Mouse (Mus musculus) G1E (cell line): ENCODE data around the gene Sumo2. TPM values are rescaled to one million over a fixed set of nuclear protein-coding genes. Genes with fewer than 3 reads are reported as not detected.
"Not testable (repeated sequence)": the region's sequence is repeated elsewhere in the genome, so short reads cannot be mapped to it uniquely, and the experiment has no call there.

Experiments used
- ATAC-seq: 2 replicates; pipeline ENCODE4 v1.8.0; 2016; ENCODE audit warnings: mild to moderate bottlenecking; ENCODE audit not compliant: insufficient number of reproducible peaks, poor library complexity, low FRiP score, severe bottlenecking; ENCODE audit errors: extremely low read depth
- DNase-seq: peaks from one replicate; pipeline ENCODE4 v3.0.0; 2012; ENCODE audit warnings: low spot score
- H3K27me3 ChIP-seq: 2 replicates; pipeline ENCODE4 v1.6.1; 2012; ENCODE audit warnings: mild to moderate bottlenecking, low read length, inconsistent platforms; ENCODE audit not compliant: insufficient read depth
- H3K36me3 ChIP-seq: replicated peaks from 2 replicates; pipeline ENCODE3; 2012; ENCODE audit warnings: mild to moderate bottlenecking, inconsistent platforms
- H3K4me1 ChIP-seq: 2 replicates; pipeline ENCODE4 v1.6.1; 2012; ENCODE audit warnings: low read depth, low read length, inconsistent platforms, mixed read lengths; ENCODE audit not compliant: insufficient read depth
- H3K4me3 ChIP-seq: 2 replicates; pipeline ENCODE4 v1.5.1; 2012; ENCODE audit warnings: low read depth, mild to moderate bottlenecking, inconsistent platforms, low read length, moderate library complexity, mixed read lengths
- H3K9me3 ChIP-seq: replicated peaks from 2 replicates; pipeline ENCODE4 v1.6.1; 2012; ENCODE audit warnings: inconsistent platforms
- CTCF ChIP-seq: IDR thresholded peaks from 2 replicates; pipeline ENCODE4 v1.5.1; 2012; ENCODE audit warnings: low read depth, low read length, inconsistent platforms, mixed read lengths
- GATA1 ChIP-seq: IDR thresholded peaks from 2 replicates; pipeline ENCODE4 v1.6.1; 2012; ENCODE audit warnings: borderline replicate concordance, low read length, inconsistent platforms, mixed read lengths
- GATA2 ChIP-seq: IDR thresholded peaks from 2 replicates; pipeline ENCODE4 v1.6.1; 2012; ENCODE audit warnings: low read depth, low read length, inconsistent platforms, borderline replicate concordance
- POLR2AphosphoS5 ChIP-seq: IDR thresholded peaks from 2 replicates; pipeline ENCODE4 v1.6.1; 2012; ENCODE audit warnings: low read depth, low read length, inconsistent platforms; ENCODE audit not compliant: insufficient replicate concordance
- TAL1 ChIP-seq: conservative IDR thresholded peaks from 2 replicates; pipeline ENCODE4 v1.6.1; 2012; ENCODE audit warnings: low read depth, low read length, inconsistent platforms, mixed read lengths
- polyA plus RNA-seq: library from polyadenylated mRNA; stranded (reverse); fragments of >175 nt; gene quantifications from 2 replicates; pipeline ENCODE4 v1.2.3, GENCODE M21; 2012
- total RNA-seq, 2 experiments: library from RNA; stranded (forward) in 1 of 2; stranded (reverse) in 1 of 2; fragments of 200-1000 nt in 1 of 2; fragments of >200 nt in 1 of 2; fragmentation: Nextera tagmentation in 1 of 2; gene quantifications; 2 replicates each; pipeline ENCODE4 v1.2.3; 2014 to 2017

Gene Sumo2
- total and polyA plus RNA-seq, 3 experiments = 421 to 642 (median 491) TPM

DNA sequence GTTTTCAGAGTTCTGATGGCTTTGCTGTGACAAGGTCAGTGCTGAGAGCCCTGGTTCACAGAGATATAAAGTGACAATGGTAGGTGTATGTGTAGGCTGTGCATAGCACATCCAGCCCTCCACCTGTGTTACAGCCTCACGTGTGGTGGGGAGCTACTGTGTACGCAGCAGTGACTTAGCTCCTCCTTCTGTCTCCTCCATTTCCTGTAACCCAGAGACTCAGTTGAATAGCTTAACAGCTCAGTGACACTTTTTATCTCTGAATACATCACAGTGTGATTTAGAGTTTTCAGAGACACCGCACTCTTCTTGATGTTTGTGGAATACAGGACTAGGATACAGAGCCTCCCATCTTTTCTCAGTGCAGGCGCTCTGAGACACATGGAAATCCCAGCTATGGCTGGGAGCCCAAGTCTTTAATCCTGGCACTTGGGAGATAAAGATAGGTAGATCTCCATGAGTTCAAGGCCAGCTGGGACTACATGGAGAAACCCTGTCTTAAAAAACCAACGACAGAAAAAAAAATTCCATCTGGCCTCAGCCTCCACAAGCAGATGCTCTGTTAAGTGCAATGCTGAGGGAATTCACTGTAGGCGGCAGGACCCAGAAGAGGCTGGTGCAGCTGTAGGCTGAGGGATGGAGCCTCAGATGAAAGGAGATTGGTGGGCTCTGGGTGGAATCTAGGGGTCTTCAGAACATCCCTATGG lies 54.4 kb downstream of the Sumo2 start:
- H3K36me3 ChIP-seq = peaks cover 74% of the 10 kb centered on the region
- TF ChIP-seq GATA2 (no peak), GATA1 (no peak)
- peaks cover 22% of the 10 kb centered on the region for H3K4me1 ChIP-seq
- no peak for DNase-seq
- no peaks in the 10 kb centered on the region for H3K9me3 ChIP-seq
- ATAC-seq = no peak
- H3K27me3 ChIP-seq = no peaks in the 10 kb centered on the region
- H3K4me3 ChIP-seq = no peak overlapping the region

DNA sequence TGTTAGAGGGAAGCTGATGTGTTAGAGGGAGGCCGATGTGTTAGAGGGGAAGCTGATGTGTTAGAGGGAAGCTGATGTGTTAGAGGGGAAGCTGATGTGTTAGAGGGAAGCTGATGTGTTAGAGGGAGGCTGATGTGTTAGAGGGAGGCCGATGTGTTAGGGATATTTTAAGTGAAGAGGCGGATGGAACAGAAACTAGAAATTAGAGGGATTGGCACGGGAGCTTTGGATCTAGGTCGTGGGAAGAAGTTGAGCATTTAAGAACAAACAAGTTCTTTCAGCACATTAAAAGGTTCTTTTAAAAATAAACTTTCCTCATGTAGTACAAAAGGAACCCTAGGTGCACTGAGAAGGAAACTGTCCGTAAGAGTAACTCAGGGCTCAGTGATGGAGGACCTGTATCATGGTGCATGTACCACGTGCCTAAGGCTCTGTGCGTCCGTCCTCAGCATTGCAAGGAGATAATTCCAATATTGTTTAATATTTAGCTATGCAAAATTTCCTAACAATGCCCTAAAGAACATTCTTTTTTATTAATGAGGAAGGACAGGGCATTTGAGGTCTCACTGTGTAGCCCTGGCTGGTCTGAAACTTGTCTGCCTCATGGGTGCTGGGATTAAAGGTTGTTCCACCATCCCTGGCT lies 57.7 kb downstream of the Sumo2 start:
- H3K4me1 ChIP-seq = peaks cover 40% of the 10 kb centered on the region
- no peak for TF ChIP-seq TAL1
- no peak for TF ChIP-seq GATA1
- no peak for TF ChIP-seq GATA2
- TF ChIP-seq CTCF = no peak
- TF ChIP-seq POLR2AphosphoS5 = no peak
- ATAC-seq = no peak
- peaks cover 49% of the 10 kb centered on the region for H3K36me3 ChIP-seq
- no peaks in the 10 kb centered on the region for H3K27me3 ChIP-seq
- H3K4me3 ChIP-seq = no peak overlapping the region
- DNase-seq = no peak
- H3K9me3 ChIP-seq = no peaks in the 10 kb centered on the region

DNA sequence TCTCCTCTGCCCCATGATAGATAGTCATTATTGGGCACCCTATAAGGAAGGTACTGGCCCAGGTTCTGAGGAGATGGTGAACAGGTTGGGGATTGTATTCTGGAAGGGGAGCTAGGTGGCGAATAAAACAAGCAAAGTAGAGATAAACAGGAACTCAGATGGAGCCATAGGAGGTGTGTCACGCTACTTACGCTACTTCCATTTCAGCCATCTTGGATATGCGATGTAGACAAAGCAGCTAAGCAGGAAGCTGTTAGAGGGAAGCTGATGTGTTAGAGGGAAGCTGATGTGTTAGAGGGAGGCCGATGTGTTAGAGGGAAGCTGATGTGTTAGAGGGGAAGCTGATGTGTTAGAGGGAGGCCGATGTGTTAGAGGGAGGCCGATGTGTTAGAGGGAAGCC lies 58.7 kb downstream of the Sumo2 start:
- not testable (repeated sequence) for H3K4me3 ChIP-seq, DNase-seq

DNA sequence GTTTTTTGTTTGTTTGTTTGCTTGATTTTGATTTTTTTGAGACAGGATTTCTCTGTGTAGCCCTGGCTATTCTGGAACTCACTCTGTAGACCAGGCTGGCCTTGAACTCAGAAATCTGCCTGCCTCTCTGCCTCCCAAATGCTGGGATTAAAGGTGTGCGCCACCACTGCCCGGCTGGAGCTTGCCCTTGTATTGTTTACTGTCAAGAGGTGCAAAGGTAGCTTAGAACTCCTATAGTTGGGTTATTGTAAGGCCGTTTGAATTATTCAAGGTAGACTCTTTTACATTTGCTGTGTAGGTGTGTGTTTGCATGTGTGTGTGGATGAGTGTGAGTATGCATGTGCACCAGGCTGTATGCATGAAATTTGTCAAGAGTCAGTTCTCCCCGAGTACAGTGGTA lies 59.4 kb downstream of the Sumo2 start:
- H3K36me3 ChIP-seq = peaks cover 38% of the 10 kb centered on the region
- not testable (repeated sequence) for DNase-seq, H3K27me3 ChIP-seq, H3K9me3 ChIP-seq, ATAC-seq
- H3K4me3 ChIP-seq = peak overlapping the region; percentile 92; the same call in 1 of the 2 replicates
- peaks cover 53% of the 10 kb centered on the region for H3K4me1 ChIP-seq

More for the DNA sequence above, 58.7 kb downstream of the Sumo2 start:
- H3K9me3 ChIP-seq, H3K27me3 ChIP-seq, ATAC-seq: not testable (repeated sequence)
- peaks cover 49% of the 10 kb centered on the region for H3K4me1 ChIP-seq
- H3K36me3 ChIP-seq = peaks cover 42% of the 10 kb centered on the region

DNA sequence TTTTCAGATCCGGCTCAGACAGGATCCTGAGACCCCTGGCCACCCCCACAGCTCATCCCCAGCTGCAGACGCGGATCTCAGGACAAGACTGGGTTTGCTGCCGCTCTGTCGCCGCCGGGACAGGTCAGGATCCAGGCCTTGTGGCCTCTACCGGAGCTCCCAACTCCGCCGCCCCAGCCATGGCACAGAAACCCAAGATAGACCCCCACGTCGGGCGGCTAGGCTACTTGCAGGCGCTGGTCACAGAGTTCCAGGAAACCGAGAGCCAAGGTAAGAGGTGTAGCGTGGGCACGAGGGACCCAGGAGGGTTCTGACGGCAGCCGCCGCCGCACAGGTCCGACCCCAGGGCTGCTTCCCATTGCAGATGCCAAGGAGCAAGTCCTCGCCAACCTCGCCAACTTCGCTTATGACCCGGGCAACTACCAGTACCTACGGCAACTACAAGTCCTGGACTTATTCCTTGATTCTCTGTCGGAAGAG lies 60.3 kb downstream of the Sumo2 start:
- Histone ChIP-seq H3K4me3 (peak overlapping the region; percentile 92), H3K27me3 (peaks cover 6% of the 10 kb centered on the region; the same call in 1 of the 2 replicates), H3K9me3 (no peaks in the 10 kb centered on the region), H3K36me3 (peaks cover 32% of the 10 kb centered on the region), H3K4me1 (peaks cover 53% of the 10 kb centered on the region)
- TF ChIP-seq POLR2AphosphoS5 = no peak
- TF ChIP-seq CTCF = no peak
- TF ChIP-seq GATA2 = no peak
- TF ChIP-seq TAL1 = no peak
- no peak for TF ChIP-seq GATA1
- DNase-seq (no peak), ATAC-seq (no peak)

DNA sequence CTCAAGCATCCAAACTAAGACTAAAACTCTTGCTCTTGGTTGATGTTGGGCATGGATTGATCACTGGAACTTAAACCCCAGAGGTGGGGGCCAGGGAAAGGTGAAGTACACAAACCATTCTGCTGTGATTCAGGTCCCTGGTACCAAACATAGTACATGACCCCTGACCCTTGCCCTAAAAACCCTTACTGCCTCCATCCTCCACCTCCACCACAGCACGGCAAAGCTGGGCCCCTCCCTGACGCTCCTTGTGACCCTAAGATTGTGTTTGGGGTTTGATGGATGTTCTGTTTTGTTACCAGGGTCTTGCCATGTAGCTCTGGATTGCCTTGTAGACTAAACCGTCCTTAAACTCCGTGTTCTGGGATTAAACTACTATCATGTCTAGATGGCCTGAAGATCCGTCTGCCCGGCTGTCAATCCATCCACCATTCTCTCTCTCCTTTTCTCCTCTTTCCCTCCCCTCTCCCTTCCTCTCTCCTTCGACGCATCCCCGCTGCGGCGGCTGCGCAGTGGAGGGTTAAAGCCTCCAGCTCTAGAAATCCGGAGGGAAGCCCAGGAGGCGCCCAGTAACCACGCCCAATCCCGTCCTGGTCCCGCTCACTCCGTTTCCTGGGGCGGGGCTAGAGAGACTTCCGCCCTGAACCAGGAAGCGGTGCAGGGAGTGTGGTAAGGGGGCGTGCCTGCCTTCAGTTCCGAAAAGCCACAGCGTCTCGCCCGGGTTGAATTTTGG lies 60.9 kb downstream of the Sumo2 start, which contains the start of gene Armc7:
TSS of gene Armc7 (plus strand) at position 643 of the 733 bp plus-strand sequence.
- ATAC-seq (peak; percentile 99), DNase-seq (peak; percentile 98)
- H3K4me1 ChIP-seq = peaks cover 53% of the 10 kb centered on the region
- no peak for TF ChIP-seq POLR2AphosphoS5
- TF ChIP-seq CTCF = no peak
- TF ChIP-seq TAL1 = no peak
- TF ChIP-seq GATA1 = no peak
- no peak for TF ChIP-seq GATA2
- no peaks in the 10 kb centered on the region for H3K9me3 ChIP-seq
- H3K4me3 ChIP-seq = peak within 1 kb of the TSS; percentile 92
- peaks cover 26% of the 10 kb centered on the region for H3K36me3 ChIP-seq
- H3K27me3 ChIP-seq = peaks cover 6% of the 10 kb centered on the region; the same call in 1 of the 2 replicates
